Mouse (Mus musculus) left cerebral cortex, adult 6 months (tissue): ENCODE measurements around the gene Vrtn. TPM values are rescaled to one million over a fixed set of nuclear protein-coding genes. Genes with fewer than 3 reads are reported as not detected.

Experiments used
- long read RNA-seq, 2 experiments: library from polyadenylated mRNA; unstranded; transcript quantifications; one replicate each; pipeline ENCODE4 v2.0.0; 2019 to 2020
- polyA plus RNA-seq: library from polyadenylated mRNA; unstranded; fragments of <200 nt; fragmentation: Nextera tagmentation; gene quantifications from 2 replicates; pipeline ENCODE4 v1.2.3, GENCODE M21; 2021

Gene Vrtn
- not detected in 2 replicates for polyA plus RNA-seq
- long read RNA-seq, experiment 1, result 0 reads
- long read RNA-seq, experiment 2, result 0 reads

DNA sequence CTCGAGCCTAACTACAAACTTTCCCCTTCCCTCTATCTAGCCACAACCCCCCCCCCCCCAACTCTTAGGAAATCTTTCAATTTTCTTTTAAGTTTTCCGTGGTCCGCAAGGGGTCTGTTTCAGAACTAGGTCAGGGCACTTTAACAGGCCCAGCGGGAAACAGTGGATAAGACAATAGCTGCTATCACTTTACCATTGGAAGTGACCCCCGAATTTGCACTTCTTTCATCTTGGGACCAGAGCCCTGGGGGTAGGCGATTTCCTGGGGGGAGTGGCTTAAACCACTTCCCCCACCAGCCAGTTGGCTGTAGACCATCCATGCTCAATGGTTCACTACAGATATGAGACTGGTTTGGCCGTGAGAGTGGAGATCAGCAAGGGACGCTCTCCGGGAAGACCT lies at the start of gene Vrtn:
Gene Vrtn (plus strand): TSS at position 366 of the 400 bp plus-strand sequence.

DNA sequence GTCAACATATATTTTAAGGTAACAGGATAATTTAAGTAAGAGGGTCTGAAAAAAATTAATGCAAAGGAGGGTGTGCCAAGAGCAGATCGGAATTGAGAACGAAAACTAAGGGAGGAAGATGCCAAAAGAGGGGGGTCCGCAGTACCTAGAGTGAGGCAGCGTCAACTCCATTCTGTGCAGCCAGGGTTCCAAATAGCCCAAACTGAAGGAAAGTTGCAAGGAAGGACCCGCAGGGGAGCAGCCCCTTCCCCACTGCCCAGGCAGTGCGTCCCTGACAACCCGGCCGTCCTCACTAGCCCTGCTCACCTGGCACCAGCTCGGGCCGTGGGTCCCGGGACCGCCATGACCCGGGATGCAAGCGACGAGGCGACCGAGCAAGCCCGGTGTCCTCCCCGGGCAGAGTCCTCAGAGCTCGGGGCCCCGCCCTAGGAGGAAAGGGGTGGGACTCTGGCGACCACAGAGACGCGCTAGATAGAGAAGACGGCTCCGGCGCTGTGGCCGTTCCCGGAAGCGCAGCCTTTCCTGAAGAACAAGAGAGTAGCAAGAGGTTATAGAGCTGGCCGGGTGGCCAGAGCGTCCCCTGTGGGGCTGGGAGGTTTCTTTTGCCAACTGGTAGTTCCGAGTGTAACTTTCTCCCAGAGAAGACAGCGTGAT lies 23.7 kb upstream of the Vrtn start, which contains the start of gene Abcd4:
Gene Abcd4 (minus strand): TSS at position 437 of the 654 bp plus-strand sequence.

DNA sequence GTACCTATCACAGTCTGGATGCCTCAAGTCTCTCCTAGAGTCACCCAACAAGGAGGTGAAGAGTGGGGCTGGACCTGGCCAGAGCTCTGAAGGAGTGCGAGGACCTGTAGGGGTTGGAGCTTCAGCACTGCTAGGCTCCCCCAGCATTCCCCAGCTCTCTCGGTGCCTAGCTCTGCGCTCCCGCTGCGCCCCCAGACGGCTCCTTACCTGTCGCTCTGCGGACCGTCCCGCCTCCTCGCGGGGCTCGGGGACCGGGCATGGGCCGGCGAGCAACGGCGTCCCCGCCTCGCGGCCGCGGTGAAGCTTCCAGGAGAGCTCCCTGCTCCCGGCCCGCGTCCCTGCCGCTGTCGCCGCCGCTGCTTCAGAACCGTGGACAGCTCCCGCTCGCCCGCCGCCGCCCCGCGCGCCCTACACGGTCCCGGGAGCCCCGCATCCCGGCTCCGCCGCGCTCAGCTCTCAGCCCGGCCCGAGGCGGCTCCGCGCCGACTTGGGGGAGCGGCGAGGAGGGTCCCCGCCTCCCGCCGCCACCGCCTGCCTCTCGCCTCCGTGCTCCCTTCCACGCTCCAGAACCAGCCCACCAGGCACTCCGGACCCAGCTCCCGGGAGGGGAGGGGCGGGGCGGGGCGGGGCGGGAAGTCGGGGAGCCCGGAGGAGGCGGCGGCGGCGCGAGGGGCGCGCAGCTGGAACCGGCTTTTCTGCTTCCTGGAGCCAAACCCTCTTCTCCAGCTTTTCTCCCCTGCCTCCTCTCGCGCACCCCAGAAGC lies 57.7 kb downstream of the Vrtn start, which contains the start of gene Syndig1l:
Gene Syndig1l (minus strand): TSS at position 513 of the 763 bp plus-strand sequence.

Other genes with a start within 250 kb of the Vrtn start
- 13.2 and 15.6 TPM in 2 replicates for gene Entpd5, start 232.0 kb upstream of the Vrtn start, polyA plus RNA-seq
- 0.98 and 1.1 TPM in 2 replicates for gene Bbof1, start 231.9 kb upstream of the Vrtn start, polyA plus RNA-seq
- 15.9 and 17.6 TPM in 2 replicates for gene Rnf113a2, start 223.8 kb upstream of the Vrtn start, polyA plus RNA-seq
- gene Aldh6a1, start 190.0 kb upstream of the Vrtn start, polyA plus RNA-seq, result 43.8 and 56.6 TPM in 2 replicates
- gene Lin52, start 189.6 kb upstream of the Vrtn start, polyA plus RNA-seq, result 35.1 and 41.5 TPM in 2 replicates
- gene Vsx2, start 71.3 kb upstream of the Vrtn start, polyA plus RNA-seq, result 0.06 TPM in 1 of 2 replicates, not detected in the other
- gene Abcd4, start 23.6 kb upstream of the Vrtn start, polyA plus RNA-seq, result 8.5 and 10.3 TPM in 2 replicates
- 5.7 and 28.1 TPM in 2 replicates for gene Syndig1l, start 57.8 kb downstream of the Vrtn start, polyA plus RNA-seq
- 59.3 and 61.4 TPM in 2 replicates for gene Npc2, start 132.1 kb downstream of the Vrtn start, polyA plus RNA-seq
- 116 and 127 TPM in 2 replicates for gene Isca2, start 132.2 kb downstream of the Vrtn start, polyA plus RNA-seq
- 0.04 TPM in 1 of 2 replicates, not detected in the other for gene Ltbp2, start 235.5 kb downstream of the Vrtn start, polyA plus RNA-seq